Mouse (Mus musculus) CD8-positive naive resting alpha-beta T cell, adult 2 months (primary cell): Measurements from ENCODE around the gene Prkar1b.

Experiments used
- DNase-seq, 2 experiments: peaks; one replicate each; pipeline ENCODE4 v3.0.0; 2022; ENCODE audit warnings: low read depth in 2 of 2, low spot score in 2 of 2

The Prkar1b gene

DNA sequence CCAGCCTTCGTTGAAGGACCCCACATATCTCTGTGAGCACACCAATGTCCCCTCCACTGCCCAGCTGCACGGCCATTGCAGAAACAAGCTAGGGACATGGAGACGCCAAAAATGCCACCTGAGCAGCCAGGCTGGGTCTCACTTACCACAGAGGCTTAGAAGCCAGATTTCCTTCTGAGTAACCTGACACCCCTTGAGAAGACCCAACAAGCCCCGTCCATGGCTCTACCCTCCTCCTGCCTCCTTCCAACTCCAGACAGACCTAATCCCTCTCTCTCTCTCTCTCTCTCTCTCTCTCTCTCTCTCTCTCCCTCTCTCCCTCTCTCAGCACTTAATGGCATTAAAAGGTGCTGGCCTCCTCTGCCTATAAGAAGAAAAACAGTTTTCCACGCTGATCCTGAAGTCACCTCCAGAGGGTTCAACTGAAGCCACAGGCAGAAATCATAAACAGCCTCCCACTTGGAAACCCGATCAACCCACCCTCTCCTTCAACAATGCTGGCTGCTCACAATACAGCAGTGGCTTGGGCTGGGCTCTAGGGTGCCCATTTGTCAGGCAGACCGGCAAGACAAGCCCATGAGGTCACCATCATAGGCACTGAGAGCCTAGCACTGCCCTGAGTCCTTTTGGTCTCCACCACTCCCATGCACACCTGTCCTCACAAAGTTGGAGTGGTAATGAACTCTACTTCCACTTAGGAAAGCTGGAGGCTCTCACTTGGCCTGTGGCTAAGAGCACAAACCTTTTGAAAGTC lies 82.8 kb downstream of the Prkar1b start:
- DNase-seq: no peak

- DNase-seq: no peak
Observed at GRCm38 (mm10) chr5:139064611-139065010, 85.2 kb downstream of the Prkar1b start.

GRCm38 (mm10) chr5:139061680-139062079 lies 88.1 kb downstream of the Prkar1b start:
- DNase-seq: no peak

GRCm38 (mm10) chr5:139060460-139061051 lies 89.2 kb downstream of the Prkar1b start:
- no peak for DNase-seq

DNA sequence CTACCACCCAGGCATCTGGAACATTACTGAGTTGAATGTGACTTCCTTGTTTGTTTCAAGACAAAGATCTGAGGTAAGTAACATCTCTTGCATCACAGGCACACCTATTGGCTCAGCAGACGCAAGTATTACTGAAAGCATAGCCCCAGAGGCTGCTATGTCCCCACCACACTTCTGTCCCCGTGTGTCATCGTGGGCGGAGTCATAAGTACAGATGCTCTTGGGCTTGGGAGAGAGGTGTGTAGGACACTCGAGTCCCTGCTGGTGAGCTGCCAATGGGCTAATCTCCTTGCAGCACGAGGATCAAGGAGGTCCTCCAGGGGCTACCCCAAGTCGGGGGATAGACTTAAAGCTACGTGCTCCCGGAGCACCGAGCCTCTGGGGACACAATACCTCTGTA lies 96.6 kb downstream of the Prkar1b start:
- DNase-seq: no peak

DNA sequence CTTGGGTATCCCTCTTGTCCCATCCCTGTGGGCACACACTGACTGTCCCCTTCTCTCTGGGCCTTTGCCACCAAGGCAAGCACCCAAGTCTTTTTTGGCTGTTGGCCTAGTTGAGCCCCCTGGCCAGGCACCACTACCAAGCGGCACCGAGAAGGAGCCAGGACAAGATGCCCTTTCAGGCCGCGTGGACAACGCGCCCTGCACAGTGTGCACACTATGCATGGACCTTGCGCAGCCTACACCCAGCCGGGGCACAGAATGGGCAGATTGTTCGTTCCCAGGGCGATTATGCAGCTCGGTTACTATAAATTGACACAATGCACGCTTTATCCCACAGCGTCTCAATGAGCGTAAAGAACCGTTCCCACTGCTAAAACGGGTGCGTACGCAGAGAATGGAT lies 98.5 kb downstream of the Prkar1b start:
- no peak for DNase-seq

GRCm38 (mm10) chr5:139049367-139049766 lies 100.4 kb downstream of the Prkar1b start:
- DNase-seq: no peak

- DNase-seq: no peak
Observed at GRCm38 (mm10) chr5:139047171-139047570, 102.6 kb downstream of the Prkar1b start.

DNA sequence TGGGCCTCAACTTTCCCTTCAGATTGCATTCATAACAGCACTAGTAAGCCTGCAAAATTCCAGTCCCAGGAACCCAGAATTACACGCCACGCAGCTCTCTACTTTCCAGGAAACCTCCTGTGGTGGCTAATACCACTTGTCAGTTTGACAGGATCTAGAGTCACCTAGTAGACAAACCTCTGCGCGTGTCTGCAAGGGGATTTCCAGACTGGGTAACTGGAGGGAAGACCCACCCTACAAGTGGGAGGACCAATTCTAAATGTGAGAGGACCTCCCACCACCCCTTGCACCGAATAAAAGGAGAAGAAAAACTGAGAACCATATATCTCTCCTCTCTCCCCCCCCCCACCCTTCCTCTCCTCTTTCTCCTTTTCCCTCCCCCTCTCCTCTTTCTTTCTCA lies 103.2 kb downstream of the Prkar1b start:
- DNase-seq: no peak

- no peak for DNase-seq
Observed at GRCm38 (mm10) chr5:139043546-139043945, 106.3 kb downstream of the Prkar1b start.

DNA sequence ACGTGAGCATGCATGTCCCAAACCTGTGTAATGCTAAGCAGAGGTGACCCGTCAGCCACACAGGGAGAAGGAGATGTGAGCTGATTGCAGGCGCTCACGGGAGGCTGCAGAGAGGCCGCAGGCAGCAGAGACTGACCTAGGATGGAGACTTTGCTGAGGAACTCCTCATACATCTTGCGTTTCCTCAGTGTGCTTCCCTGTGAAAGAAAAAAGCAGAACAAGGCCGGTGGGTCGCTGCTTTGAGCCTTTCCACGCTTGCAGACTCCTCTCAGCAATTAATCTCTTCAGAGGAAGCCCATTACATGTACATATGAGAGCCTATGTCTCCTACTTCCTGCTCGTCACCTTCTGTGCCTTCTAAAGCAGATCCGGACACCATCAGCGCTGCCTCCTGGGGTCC lies 107.5 kb downstream of the Prkar1b start:
- DNase-seq: no peak

DNA sequence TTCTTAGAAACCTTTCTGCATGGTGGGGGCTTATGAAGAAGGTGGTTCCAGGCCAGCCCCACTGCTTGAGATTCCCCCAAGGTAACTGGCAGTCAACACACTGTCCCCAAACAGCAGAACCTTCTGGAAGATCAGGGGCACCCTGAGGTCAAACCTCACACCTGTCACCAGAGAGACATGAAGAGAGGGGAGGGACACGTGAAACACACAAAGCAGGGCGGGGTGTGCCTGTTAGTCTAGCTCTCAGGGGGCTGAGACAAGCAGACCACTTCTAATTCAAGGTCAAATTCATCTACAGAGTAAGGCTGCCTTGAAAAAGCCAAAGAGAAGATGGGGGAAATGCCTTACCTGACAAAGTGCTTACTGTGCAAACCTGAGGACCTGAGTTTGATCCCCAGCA lies 114.6 kb downstream of the Prkar1b start:
- no peak for DNase-seq

- DNase-seq: no peak
Observed at GRCm38 (mm10) chr5:139034746-139035145, 115.1 kb downstream of the Prkar1b start.

DNA sequence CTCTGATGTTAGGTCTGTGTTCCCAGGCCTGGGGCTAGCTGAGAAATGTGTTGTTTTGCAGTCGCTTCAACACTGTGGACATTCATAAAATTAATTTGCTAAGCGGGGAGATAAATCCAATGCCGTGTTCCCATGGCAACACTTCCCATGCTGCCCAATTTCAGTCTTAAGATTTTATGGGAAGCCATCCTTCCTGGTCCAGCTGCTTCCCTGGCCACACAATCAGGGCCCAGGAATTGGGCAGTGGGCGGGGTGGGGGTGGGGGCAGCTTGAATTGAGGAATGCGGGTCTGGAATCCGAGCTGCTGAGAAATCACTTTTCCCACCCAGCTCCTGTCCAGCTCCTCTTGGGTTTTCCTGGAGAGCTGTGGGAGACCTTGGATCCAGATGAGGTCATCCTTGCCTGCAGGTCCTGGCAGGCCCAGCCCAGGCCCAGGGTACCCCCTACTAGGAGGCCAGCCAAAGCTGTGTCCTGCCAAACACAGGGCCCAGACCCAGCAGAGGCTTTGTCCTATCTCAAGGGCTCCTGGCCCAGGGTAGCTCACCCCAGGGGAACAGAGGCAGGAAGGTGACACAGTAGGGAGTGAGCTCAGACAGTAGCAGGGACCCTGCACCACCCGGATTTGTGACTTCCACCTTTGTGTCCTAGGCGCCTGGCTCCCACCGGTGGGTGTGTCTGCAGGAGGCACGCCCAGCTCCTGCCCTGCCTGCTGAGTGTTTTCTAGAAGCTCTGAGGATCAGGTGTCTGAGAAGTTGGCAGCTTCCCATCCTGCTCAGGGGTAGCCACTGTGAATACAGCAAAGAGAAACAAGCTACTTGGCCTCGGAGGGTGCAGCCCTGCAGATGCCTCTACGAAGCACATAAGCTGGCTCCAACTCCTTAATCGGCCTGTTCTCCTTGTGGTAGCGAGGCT lies 116.1 kb downstream of the Prkar1b start:
- DNase-seq: no peak

DNA sequence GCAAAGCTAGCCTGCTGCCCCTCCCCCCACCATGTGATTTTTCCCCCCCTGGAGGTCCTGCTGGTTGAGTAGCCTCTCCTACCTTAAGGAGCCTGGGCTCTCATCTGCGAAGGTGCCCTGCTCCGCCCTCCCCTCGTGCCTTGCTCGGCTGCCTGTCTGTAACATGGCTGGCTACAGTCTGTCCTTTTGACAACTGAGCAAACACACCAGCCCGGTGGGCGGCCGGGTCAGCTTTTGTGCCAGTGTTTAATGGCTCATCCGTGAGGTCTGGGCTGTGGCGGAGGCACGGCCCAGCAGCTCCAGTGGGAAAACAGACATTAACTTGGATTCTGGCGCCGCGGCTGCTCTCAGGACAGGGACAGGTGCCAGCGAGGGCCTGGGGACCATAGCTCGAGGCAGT lies 122.2 kb downstream of the Prkar1b start:
- DNase-seq: no peak

DNA sequence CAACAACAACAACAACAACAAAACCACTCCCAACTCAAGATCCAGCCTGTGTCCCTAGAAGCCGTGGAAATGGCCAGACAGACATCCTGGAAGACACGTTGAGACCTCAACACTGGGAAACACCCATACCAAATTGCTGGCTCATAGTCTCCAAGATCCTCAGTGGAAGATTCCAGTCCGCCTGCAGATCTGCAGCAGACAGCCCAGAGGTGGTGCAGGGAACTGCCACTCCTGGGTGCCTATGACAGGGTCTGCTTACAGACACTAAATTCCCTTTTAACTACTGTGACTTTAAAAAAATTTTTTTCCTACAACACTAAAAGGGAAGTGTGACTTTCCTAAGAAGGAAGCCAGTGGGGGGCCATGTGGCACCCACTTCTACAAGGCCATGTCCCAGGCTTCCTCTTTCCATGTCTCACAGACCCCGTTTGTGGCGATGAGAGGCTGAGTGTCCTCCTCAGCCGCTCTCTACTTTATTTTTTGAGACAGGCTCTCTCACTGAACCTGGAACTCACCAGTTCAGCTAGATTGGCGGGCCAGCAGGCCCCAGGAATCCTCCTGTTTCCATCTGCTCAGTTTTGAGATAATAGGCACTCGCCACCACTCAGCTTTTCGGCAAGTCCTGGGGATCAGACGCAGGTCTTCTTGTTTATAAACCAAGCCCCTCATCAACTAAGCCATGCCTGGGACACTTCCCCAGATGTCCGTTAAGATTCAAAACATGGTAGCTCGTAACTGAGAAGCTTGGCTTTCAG lies 125.3 kb downstream of the Prkar1b start:
- no peak for DNase-seq

- no peak for DNase-seq
Observed at GRCm38 (mm10) chr5:139020595-139020994, 129.2 kb downstream of the Prkar1b start.

DNA sequence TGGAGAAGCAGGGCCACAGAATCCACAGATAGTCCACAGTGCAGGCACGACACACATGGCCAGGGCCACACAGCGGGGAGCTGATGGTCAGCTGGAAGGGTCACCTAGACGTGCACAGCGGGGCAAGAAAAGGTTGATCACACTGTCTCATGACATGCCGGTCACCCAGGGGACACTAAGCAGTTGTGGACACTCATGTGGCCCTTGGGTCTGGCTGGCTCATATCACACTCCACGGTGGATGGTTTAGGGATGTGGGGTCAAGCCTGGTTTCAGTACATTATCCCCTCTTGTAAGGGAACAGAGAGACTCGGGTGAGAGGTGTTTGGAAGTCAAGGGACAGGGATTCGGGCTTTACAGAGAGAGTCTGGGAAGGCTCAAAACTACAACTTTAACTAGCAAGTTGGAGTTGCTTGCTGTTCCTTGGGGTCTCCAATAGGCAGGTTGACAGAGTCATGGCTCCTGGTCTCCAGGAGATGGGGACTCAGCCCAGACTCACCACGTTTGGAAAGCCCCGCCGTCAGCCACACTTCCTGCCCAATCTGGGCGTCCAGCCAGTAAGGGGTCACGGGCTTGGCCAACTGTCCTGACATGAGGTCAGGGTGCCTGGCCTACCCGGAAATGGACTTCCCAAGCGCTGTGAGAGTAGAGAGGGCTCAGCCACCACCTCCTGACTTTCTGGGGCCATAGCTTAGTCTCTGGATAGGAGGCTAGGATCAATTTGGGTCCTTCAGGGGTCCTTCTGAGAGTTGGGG lies 132.3 kb downstream of the Prkar1b start:
- DNase-seq: no peak

DNA sequence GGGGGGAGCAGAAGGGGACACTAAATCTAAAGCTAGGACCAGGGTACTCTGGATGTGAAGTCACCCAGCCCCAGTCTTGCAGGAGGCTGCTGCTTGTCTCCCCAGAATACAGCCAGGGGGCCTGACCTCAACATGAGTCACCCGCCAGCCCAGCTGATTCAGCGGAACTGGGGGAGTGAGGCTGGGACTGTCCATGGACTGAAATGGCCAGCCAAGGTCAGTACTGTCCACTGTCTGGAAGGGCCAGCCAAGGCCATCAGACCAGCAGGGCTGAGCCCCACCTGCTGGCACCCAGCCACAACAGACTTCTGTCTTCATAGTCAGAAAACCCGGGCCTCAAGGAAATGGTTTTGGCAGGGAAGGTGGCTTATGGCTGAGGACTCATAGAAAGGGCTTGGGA lies 134.7 kb downstream of the Prkar1b start:
- DNase-seq: no peak

DNA sequence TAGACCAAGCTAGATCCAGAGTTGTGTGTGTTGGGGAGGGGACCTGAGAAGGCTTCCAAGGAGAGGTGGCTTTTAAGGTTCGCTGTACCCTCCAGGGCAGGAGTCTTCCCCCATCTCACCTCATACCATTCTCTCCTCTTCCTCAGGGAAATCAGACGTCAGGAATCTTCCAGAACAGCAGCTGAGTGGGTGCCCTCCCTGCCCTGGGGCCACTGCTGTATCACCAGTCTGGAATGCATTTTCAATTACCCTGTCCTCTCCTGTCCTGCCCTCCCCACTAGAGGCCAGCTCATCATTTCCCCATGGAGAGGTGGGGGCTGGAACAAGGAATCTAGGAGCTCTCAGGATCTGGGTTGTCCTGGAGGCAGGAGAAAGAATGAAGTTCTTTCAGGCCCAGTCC lies 139.2 kb downstream of the Prkar1b start:
- DNase-seq: no peak
